Mouse (Mus musculus): ENCODE results near the gene Ghdc. TPM values are rescaled to one million over a fixed set of nuclear protein-coding genes. Genes with fewer than 3 reads are reported as not detected.
A peak's percentile ranks its signal among the peaks of the same experiment; 100 is the strongest.

The Ghdc gene
- total RNA-seq, 2 experiments from 2014 or later, result 7.8 to 9.9 TPM

DNA sequence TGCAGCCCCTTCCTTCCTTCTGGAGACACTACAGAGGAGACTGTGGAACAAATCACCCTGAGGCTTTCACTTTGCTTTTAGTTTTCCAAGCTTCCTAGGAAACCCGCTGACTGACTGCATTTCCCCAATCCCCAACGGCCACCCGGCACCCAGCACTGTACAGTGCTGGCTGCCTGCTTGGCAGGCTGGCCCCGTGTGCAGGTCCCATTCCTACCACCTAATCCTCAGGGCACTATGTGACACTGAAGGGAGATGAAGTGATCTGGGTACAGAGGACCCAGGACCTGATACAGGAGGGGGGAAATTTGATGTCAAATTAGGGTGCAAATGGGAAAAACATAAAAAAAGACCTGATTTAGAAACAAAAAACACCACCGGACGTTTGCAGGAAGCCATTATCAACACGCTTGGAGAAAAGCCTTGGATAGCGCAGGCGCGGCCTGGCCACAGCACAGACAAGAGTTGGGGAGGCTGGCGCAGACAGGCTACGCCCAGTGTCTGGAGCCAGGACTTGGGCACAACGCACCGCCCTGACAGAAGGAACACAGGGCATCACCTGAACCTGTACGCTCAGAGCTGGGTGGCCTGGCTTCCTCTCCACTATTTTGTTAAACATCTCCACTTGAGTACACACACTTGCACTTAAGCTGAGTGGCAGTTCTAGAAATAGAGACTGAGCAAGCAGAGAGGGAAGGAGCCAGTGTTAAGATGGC lies 11.2 kb upstream of the Ghdc start:
- DNase-seq, result no peak

DNA sequence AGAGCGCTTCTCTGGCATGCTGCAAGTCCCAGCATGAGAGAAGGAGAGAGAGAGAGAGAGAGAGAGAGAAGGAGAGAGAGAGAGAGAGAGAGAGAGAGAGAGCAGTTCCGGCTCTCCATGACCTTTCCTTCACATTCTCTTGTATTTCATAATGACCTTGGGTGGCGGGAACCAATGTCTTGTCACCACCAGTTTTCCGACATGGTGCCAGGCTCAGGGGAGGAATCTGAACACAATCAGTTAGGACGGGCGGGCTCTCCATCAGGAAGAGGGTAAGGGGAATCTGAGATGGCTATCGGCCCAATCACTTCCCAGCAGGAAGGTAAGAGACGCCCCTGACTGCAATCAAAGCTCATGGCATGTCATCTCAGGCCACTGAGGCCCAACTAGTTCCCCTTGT lies 9.5 kb upstream of the Ghdc start:
- DNase-seq, result no peak

DNA sequence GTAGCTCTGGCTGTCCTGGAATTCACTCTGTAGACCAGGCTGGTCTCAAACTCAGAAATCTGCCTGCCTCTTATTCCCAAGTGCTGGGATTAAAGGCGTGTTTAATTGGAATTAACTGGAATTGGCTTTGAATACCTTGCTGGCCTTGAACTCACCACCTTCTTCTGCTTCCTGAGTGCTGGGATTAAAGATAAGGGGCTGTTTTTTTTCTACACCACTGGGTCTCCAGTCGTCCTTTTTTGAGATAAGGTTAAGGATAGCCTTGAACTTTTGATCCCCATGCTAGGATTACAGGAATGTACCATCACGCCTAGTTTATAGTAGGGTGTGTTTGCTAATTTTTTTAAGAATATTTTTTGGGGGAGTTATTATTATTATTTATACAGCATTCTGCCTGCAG lies 7.3 kb upstream of the Ghdc start:
- DNase-seq, result no peak

DNA sequence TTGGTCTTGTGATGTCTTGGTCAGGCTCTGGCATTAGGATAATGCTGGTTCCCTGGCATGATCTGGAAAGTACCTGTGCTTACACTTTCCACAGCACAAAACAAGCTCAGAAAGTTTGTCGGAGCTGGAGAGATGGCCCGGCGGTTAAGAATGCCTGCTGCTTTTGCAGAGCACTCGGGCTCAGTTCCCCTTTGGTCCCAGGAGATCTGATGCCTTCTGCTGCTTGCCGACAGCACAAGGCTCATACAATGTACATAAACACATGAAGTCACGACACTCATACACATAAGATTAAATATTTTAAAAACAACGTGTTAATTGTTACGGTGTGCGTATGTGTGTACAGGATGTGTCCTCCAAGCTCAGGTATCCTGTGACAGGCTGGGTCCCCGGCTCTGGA lies 5.2 kb upstream of the Ghdc start:
- no peak for DNase-seq

DNA sequence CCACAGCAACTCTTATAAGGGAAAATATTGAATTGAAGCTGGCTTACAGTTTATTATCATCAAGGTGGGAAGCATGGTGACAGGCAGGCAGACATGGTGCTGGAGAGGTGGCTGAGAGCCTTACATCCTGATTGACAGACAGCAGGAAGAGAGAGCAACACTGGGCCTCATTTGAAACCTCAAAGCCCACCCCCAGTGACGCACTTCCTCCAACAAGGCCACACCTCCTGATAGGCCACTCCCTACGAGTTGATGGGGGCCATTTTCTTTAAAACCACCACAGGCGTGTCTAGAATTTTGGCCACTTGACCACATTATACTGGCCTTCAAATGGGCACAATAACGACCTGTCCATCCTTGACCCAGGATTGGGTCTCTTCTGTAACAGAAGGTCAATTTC lies 3.5 kb upstream of the Ghdc start:
- no peak for DNase-seq

DNA sequence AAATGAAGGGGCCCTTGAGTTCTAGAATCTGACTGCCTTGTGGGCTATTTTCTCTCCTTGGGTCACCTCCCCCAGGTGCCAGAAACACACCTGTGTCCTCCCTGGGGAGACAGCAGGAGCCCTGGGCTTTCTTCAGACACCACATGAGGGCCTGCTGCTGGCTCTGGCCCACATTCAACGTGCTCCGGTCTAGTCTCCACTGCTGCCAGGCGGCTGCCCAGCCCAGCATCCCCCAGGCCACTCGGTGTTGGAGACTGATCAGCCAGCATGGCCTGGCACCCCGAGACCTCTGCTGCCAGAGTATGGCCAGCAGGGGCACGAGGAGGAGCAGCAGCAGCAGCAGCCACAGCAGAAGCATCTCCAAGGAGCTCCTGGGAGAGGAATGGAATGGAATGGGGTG lies 777 bp downstream of the Ghdc start:
- DNase-seq, result no peak

DNA sequence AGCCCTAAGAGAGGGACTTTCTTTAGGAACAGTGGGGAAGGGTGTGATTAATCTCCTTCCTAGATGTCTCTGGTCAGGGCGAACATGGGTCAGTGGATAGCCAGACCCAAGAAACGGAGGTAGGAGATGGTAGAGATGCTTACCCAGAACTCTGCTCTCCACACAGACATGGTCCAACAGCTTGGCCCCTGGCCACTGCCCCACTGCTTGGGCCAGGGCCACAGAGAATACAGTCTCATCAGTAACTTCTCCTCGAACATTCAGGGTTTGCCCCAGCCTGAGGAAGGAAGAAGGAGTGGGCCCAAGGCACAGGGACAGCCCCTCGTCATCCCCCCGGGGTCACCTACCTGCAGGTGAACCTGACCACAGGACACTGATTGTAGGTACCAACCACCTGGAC lies 2.9 kb downstream of the Ghdc start:
- DNase-seq, result no peak

DNA sequence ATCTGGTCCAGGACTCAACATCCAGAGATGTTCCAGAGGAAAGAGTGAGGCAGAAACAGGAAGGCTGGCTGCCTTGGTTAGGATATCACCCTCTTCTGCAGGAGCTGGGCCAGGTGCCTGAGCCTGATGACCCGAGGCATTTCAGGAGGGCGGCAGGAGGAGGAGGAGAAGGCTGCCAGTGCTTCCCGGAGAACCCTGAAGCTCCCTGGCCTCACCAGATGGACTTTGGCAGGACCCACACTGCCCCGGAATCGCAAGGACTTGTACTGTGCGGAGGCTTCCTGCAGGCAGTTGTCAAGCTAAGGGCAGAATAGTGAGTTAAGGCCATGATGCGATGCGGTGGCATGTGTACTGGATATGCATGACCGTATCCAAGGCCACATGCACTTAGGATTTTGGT lies 4.0 kb downstream of the Ghdc start:
- no peak for DNase-seq

DNA sequence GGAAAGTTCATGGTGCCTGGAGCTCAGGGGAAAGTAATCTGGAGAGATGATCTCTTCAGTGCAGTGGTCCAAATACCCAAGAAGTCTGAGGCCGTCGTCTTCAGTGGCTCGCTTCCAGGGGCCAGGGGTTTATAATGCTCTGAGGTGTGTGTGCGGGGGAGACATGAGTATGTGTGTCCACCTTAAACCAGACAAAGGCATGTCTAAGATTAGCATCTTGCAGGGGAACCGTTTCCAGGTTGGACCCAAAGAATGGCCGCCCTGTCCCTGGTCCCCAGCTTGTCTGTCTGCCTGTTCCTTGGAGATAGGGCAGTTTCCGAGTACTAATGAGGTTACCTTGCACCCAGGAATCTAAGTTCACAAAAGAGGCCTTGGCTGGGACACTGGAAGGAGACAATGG lies 7.9 kb downstream of the Ghdc start, which contains the start of gene Hcrt:
Gene Hcrt (minus strand): TSS at position 101 of the 400 bp plus-strand sequence.
- DNase-seq, result no peak

DNA sequence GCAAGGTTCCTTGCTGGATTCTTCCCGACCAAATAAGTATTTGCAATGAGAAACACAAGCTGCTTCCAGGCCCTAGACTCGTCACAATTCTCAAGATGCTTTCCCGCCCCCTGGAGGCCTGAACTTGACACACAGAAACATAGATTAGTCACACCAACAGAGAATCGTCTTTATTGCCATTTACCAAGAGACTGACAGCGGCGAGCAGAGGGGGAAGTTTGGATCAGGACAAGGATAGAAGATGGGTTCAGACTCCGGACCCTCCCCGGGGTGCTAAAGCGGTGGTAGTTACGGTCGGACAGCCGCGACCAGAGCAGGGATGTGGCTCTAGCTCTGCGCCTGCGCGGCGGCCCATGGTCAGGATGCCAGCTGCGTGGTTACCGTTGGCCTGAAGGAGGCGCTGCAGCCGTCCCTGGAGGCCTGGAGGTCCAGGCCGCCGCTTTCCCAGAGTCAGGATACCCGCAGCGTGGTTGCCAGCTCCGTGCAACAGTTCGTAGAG lies 9.2 kb downstream of the Ghdc start:
- DNase-seq, result peak; percentile 95

DNA sequence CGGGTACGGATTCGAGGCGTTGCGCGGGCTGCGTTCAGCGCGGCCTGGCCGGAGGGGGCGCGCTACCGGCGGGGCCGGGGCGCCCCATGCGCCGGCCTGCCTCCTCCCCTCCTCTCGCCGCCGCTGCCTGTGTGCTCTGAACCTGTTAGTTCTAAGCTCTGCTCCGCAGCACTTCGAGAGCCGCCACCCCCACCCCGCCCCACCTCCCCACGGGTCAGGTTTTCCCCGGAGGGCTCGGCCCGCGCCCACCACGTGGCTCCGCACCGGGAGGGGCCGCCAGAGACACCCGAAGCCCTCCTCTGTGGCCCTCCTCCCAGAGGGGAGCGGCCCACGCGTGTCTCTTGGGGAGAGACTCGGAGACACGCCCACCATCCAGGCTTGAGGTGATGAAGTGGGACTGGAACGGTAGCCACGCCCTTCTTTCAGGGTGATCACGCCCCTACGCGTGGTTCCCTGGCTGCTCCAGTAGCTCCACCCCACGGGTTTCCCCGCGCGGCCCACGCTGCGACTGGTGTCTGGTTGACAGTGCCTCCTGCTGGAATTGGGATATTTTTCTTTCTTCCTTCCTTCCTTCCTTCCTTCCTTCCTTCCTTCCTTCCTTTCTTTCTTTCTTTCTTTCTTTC lies 11.0 kb downstream of the Ghdc start, which contains the start of gene Kcnh4:
Gene Kcnh4 (minus strand): TSS at position 332 of the 623 bp plus-strand sequence.
- DNase-seq, result peak; percentile 47

DNA sequence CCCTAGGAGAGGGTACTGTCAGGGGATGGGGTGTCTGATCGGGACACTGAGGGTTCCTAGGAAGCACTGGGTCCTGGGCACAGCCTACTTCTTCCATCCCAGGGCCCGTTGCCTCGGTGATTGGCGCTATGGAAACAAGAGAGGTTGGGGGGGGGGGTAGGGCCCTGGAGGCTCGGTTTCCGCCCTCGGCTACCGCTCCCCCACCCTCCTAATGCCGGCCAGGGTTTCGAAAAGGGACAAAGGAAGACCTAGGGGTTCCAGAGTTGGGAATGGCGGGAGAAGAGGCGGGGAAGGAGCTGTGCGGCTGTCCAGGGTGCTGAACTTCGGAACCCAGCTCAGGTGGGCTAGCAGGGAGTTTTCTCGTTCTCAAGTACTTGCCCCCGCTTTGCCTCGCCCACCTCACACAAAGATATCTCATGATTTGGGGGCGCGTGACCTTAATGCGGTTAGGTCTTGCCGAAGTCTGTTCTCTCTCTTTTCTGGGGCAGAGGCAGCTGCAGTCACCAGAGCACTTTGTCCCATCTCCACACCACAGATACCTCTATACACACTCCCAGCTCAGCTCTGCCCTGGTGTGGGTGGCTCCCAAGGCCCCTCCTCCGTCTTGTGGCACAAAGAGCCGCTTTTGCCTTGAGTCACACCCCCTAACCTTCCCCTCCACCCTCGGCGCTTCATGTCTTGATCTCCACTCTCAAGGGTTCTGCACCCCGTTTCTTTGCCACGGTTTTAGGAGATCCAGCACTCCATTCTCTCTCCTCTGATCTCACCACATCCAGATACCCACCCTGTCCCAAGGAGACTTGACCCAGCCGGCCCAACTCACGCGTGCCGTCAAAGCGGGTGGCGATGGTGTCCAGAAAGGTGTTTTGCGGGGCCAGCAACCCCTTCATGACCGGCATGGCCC lies 11.8 kb downstream of the Ghdc start:
- peak; percentile 76 for DNase-seq

DNA sequence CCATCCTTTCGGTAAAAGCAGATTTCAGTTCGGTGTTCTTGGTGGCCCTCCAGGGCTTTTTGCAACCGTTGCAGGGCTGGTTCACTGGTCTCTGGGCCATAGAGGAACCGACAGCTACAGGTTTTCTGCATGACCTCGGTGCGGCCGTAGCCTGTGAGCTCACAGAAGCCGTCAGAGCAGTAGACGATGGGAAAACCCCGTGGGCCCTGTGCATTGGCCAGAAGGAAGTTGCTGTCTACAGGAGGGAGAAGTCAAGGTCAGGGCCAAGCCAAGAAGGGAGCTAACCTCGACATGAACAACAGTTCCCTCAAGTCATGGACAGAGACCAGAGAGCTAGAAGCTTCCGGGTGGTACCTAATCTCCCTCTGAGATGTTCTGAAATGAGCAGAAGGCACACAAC lies 13.2 kb downstream of the Ghdc start:
- DNase-seq, result no peak

DNA sequence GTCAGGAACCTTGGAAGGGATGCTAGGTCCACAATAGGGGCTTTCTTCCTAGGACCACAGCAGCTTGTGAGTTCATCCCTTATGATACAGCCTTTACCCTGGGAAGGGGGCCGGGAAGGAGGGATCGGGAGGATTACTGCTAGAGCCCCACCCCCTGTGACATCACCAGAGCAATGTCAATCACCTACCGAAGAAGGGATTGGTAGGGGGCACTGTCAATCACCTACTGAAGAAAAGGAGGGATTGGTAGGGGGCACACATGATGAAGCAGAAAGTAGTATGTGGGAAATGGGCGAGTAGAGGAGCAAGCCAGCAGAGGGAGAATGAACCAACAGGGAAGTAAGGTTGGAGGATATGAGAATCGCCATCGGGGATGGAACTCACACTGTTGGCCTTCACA lies 14.3 kb downstream of the Ghdc start:
- DNase-seq, result no peak

DNA sequence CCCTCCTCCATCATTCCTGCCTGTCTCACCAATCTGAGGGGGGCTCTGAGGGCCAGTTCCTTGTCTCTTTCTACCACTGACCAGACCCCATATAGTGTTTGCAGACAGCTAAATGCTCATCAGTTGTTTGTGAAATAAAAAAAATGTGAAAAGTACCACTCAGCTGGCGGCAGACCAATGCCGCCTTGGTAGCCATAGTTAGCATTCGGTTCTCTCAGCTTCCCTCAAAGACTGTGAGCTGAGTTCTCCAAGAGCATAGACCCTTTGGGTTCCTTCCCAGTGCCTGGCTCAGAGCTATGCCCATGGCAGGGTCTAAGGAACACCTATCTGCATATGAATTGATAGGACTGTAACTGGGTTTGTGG lies 16.1 kb downstream of the Ghdc start:
- DNase-seq, result no peak

DNA sequence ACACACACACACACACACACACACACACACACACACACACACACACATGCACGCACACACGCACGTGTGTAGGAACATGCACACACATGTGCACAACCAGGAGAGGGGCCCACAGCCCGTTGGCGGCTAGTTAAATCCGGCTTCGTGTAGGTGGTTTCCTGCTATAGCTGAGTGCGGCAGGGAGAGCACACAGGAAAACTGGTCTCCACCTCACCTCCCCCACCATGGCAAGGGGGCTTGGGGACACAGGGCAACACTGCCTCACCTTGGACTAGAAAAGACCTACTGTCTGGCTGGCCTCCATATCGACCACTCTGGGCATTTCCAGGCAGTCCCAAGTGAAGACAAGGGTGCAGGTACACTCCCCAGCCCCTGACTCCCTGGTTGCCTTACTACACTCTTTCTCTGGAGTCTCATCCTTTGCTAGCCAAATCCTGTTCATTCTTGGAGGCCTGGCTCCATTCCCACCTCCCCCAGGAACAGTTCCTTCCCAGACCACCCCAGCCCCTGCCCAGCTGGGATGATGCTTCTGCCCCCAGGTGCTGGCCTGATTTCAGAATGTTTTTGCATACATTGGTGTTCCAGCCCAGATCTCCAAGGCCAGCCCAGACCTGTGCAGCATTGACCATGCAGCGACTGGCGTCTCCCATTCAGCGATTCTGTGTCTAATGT lies 16.6 kb downstream of the Ghdc start:
- no peak for DNase-seq

DNA sequence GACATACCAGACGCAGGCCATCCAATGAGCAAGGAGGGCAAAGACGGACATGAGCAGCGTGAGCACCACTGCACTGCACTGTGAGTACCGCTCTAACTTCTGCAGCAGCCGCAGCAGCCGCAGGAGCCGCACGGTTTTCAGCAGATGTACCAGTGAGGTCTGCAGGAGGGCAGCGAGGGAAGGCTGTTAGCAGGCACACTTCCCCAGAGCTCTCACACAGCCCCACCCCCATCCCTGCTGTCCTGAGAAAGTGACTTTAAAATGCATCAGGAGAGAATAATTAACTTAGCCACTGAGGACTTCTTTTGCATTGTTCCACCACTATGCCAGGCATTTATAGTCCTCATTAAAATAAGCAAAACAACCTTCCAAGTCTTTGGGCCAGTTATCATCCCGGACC lies 18.5 kb downstream of the Ghdc start:
- no peak for DNase-seq

DNA sequence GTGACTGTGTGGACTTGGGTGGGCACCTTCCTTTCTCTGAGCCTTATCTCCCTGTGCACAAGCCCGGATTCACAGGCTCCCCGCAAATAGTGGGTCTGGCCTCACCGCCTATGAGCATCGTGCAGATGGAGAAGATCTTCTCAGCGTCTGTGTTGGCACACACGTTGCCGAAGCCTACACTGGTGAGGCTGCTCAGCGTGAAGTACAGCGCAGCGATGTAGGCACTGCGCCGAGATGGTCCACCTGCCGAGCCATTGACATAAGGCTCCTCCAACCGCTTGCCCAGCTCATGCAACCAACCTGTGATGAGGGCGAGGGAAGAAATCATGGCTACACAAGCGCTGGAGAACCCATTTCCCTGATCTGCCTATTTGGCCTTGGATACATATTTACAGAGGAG lies 20.6 kb downstream of the Ghdc start:
- no peak for DNase-seq

DNA sequence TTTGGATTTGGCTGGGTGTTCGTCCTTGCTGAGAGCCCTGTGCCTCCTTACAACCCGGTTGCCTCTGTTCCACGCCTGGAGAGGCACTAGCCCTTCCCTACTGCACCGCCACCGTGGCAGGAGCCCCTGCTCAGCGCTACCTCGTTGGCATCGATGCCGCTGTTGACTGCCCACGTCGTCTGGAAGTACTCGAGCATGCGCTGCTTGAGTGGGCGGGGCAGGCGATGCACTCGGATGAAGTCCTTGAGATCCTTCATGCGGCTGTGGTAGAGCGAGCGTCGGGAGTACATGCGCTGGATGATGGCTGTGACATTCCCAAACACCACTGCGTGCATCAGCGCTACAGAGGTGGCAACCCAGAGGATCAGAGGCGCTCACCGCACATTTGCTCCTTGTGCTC lies 21.3 kb downstream of the Ghdc start:
- DNase-seq, result no peak

DNA sequence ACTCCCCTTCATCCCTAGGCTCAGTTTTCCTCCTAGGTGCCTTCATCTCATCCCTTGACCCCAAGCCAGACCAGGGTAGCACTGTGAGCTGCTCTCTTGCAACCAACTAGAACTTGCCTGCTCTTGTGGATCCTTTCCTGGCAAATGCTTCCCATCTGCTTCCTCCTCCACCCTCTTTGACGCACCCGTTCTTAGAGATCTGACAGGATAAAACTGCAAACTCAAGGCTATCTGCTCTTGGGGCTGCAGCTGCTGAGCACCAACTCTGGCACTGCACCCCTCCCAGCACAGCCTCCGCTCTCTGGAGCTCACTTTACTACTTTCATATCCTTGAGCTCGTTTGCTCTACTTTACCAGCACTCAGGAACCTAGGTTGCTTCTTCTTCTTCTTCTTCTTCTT lies 22.1 kb downstream of the Ghdc start:
- no peak for DNase-seq

DNA sequence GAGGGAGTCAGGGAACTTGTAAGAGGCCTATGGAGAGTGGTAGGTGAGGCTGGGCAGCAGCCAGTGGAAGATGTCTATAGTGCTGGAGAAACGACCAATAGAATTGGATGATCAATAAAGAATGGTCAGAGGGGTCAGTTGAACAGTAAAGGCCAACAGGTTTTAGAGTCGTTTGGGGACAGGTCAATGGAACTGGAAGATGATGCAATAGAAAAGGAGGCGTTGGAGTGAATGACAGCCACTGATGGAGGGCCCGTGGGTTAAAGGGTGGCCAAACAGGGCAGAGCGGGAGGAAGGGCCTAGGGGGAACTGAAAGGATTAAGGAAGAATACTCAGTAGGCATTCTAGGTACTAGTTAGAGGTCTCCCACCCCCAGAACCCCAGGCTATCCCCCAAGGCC lies 23.6 kb downstream of the Ghdc start:
- DNase-seq, result no peak

DNA sequence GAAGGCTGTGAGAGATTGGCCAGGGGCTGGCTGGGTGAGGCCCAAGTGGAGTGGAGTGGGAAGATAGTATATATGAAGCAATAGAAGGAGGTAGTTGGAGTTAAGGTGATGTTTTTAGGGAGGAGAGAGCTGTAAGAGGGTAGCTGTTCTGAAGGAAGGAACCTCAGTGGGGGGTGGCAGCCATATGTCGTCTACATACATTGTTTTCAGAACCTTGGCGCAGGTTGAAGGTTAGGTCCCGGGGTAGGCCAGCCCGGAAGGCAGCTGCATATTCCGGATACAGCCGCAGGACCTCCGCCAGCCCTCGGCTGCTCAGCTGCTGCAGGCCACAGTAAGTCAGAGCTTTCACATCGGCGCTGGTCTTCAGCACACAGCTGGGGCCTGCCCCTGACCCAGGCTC lies 24.2 kb downstream of the Ghdc start:
- no peak for DNase-seq

DNA sequence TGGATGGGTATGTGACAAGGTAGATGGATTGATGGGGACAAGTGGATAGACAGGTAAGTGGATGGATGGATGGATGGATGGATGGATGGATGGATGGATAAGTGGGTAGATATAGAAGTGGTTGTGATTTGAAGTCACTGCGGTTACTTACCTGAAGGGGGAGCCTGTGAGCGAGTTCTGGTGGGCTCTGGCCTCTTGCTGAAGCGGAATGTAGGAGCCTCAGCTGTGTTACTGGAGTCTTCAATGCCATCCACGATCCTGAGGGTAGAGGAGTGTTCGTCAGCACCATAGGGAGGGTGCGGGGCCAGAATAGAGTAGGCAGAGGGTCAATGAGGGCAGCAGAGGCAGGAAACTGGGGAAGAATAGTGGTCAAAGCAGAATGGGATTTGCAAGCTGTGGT lies 25.7 kb downstream of the Ghdc start:
- DNase-seq, result peak; percentile 62

Measured in heart, postnatal 4 days (tissue).